Mouse (Mus musculus) E14TG2a.4 (cell line): Measurements from ENCODE around the gene Prim1.

ENCODE experiments used
- CTCF ChIP-seq: conservative IDR thresholded peaks from 2 replicates; pipeline ENCODE4 v1.5.1; 2014; ENCODE audit warnings: low read length
- NANOG ChIP-seq: IDR thresholded peaks from 2 replicates; pipeline ENCODE4 v1.6.1; 2014; ENCODE audit warnings: borderline replicate concordance, low read length, mixed read lengths
- POU5F1 ChIP-seq: IDR thresholded peaks from 2 replicates; pipeline ENCODE4 v1.6.1; 2014; ENCODE audit warnings: low read length, borderline replicate concordance

DNA sequence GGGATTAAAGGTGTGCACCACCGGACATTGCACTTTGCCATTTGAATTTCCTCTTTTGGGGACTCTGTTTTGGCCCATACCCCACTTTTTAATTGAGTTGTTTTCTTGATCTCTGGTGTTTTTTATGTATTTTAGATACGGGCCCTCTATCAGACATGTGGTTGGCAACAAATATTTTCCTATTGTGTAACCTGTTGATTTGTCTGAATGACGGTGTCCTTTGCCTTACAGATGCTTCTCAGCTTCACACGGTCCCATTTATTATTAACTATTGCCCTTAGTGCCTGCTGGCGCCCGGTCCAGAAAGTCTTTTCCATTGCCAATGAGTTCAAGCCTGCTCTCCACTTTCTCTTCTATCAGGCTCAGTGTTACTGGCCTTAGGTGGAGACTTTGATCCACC lies 48.5 kb upstream of the Prim1 start:
- no peak for TF ChIP-seq CTCF
- no peak for TF ChIP-seq NANOG
- no peak for TF ChIP-seq POU5F1
